Mouse (Mus musculus) lung, postnatal 36 days (tissue): ENCODE data around the gene Irs2.
A peak's percentile ranks its signal among the peaks of the same experiment; 100 is the strongest.

Experiments
- DNase-seq: peaks from one replicate; pipeline ENCODE4 v3.0.0; 2022; ENCODE audit warnings: mixed read lengths

Irs2 gene

DNA sequence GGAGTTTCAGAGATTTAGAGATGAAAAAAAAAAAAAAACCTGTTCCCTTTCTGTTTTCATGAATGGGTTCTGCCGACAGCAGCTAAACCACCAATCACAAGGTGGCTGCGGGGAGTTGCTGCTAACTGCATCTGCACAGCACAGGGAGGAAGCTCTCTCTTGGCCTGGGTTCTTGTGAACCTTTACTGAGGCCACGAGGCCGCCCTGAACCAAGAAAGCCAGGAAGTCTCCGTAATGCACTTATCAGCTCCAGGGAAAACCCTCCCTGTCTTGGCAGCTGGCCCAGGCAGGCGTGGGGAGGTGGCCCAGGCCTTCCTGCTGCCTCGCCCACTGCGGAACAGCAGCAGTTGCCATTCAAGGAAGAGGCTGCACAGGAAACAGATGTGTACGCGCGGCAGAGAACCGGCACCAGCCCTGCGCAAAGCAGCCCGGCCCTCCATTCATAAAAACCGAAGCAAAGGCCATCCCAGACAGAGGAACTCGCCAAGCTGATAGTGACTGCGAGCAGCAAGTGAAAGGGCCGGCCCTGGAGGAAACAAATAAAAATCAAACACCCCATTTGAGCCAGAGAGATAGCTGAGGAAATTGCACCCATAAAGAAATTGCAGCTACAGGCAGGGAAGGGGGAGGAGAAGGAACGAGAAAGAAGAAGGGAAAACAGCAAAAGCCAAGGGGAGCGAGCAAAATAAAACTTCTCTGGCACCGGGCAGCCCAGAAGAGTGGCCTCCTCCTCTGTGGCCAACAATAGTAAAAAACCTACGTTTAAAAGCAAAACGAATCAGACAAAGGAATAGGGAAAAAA, 62.1 kb downstream of the Irs2 start:
- peak; percentile 98 for DNase-seq

DNA sequence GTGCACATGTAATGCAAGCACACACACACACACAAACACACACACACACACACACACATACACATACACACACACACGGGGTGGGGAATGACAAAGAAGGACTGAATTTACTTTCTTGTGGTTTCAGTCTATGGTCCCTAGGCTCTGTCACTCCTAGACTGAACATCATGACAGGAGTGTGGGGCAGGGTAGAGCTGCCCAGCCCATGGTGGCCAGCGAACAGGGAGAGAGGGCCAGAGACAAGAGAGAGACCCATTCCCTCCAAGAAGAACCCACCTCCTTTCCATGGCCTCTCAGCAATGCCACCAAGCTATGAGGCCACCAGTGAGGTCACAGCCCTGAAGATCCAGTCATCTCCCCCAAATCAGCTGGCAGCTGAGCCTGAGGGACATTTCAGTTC, 62.8 kb downstream of the Irs2 start:
- DNase-seq: no peak

DNA sequence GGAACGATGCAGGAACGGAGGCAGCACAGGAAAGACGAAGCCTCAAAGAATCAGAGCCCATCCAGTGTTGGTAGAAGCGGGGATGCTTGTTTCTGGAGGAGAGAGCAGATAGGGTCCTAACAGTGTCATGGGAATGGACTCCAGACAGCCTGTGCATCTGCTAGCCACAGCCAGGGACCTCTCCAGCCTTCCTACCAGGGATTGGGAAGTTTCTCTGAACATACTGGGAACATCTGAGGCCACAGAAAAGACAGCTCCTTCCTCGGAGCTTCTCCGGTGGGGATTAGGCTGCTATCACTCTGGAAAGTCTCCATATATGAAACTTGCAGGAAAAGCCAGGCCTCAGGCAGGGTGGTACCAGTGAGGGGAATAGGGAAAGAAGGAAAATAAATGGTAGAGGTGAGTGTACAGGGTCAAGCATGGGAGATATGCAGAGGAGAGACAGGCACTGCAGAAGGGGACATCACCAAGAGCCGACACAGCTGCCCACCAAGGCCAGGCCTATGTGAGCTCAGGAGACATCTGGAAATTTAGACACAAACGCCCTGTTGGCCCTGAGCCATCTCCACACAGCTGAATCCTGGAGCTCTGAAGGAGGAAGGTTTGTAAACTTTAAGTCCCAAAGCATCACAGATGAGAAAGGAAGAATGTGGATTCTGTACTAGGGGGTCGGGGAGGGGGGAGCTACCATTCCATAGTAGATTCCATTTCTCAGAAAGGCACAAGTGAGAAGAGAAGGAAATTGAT, 64.8 kb downstream of the Irs2 start:
- no peak for DNase-seq

DNA sequence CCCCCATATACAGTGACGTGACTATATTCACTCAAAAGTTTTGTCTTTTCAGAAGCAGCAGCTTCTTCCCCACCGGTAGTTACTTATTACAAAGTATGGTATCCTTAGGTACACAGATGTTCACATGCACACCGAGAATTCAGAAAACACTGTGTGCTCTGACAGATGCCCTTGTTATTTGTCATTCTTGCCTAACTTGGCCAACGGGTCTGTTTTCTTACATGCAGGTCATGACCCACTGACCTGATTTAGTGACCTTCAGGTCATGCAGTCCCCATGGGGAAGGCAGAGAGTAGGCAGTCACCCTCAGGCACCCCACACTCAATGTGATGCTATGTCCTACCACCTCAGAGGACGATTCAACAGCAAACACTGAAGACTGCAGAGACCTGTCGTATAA, 68.4 kb downstream of the Irs2 start:
- no peak for DNase-seq

DNA sequence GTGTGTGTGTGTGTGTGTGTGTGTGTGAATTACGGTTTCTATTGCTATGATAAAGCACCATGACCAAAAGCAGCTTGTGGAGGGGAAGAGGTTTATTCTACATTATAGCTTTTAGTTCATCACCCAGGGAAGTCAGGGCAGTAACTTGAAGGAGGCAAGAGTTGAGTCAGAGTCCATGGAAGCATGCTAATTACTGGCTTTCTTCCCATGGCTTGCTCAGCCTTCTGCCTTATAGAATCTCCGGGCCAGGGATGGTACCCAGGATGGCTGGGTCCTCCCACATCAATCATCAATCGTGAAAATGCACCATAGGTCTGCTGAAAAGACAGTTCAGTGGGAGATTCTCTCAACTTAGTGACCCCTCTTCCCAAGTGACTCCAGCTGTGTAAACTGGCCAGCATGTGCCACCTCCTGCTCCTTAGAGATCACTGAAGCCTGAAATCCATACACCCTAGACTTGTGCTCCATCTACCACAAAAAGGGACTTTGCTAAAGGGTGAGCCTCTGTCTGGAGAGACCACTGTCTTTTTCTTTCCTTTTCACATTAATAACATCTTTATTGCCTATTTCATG, 69.0 kb downstream of the Irs2 start:
- DNase-seq: no peak

DNA sequence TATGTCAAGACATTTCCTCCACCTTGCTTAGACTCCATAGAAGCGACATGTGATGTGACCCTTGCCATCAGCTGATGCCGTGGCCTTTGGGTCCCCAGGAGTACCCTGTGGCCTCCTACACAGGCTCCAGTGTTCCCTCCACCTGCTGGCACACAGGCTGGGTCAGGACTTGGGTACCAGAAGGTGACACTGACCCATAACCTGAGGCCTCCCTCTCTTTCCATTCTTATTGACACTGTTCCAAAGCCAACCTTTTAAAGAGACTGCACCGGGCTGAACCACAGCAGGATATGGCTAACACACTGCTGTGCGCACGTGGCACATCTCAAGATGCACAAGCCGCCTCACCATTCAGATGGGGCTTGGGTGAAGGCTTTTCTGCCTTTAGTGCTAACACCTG, 70.0 kb downstream of the Irs2 start:
- DNase-seq: no peak

DNA sequence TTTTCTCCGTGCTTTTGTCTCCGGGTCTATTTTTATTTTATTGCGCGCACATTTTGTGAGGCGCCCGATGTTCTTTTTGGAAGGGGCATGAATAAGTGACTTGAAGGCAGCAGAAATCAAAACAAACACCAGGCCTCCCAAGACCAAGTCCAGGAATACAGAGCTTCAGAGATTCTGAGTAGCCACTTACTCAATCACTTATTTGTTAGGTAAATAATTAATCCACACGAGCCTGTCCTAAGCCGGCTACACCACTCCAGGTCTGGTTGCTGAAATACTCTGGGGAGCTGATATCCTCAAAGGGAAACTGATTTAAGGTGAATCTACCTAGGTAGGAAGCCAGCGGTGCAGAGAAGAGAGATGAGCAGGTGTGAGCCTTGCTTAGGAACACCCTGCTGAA, 71.6 kb downstream of the Irs2 start:
- peak; percentile 44 for DNase-seq

DNA sequence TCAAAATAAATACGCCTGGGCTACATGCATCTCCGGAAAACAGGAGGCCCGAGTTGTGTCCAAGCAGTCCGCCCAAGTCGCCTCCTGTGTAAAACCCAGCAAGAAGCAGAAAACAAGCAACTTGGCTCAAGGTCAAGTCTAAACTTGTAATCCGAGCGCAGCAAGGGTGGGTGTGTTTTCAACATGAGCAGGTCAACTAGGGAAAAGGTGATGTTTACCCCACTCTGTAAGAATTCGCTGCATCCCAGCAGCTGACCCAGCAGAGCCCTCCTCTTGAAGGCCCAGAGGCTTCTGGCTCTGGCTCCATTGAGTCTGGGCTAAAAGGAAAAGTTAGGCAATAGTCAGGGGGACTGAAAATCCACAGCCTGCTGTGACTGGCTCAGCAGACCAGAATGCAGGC, 73.0 kb downstream of the Irs2 start:
- peak; percentile 56 for DNase-seq
